Mouse (Mus musculus) forebrain, embryonic 14.5 days (tissue): Measurements from ENCODE around the gene Cnst. TPM values are rescaled to one million over a fixed set of nuclear protein-coding genes. Genes with fewer than 3 reads are reported as not detected.
"Not testable (repeated sequence)": the region's sequence is repeated elsewhere in the genome, so short reads cannot be mapped to it uniquely, and the experiment has no call there.

Source experiments
- ATAC-seq: fragments of 200-750 bp; cut with Nextera tagmentation; 2 replicates; pipeline ENCODE4 v1.8.0; 2017; ENCODE audit warnings: mild to moderate bottlenecking, moderate library complexity
- DNase-seq: peaks from one replicate; pipeline ENCODE4 v3.0.0-alpha.2; 2015; ENCODE audit warnings: low spot score
- H3K27ac ChIP-seq: fragments of 300-500 bp; sonication (generic); 2 replicates; pipeline ENCODE4 v1.5.1; 2014; ENCODE audit warnings: low read depth, mild to moderate bottlenecking, control low read depth, low read length, moderate library complexity
- H3K27me3 ChIP-seq: fragments of 300-500 bp; sonication (generic); replicated peaks from 2 replicates; pipeline ENCODE4 v1.6.1; 2014; ENCODE audit warnings: low read length, control low read depth, mixed read lengths; ENCODE audit not compliant: control insufficient read depth, insufficient read depth
- H3K36me3 ChIP-seq: fragments of 300-500 bp; sonication (generic); 2 replicates; pipeline ENCODE4 v1.6.1; 2014; ENCODE audit warnings: low read length, control low read depth; ENCODE audit not compliant: control insufficient read depth, insufficient read depth
- H3K4me1 ChIP-seq: fragments of 300-500 bp; sonication (generic); 2 replicates; pipeline ENCODE4 v1.6.1; 2014; ENCODE audit warnings: antibody characterized with exemption, low read length, control low read depth; ENCODE audit not compliant: control insufficient read depth, insufficient read depth
- H3K4me2 ChIP-seq: fragments of 300-500 bp; sonication (generic); 2 replicates; pipeline ENCODE4 v1.6.1; 2014; ENCODE audit warnings: mild to moderate bottlenecking, control low read depth, low read length
- H3K4me3 ChIP-seq: fragments of 300-500 bp; sonication (generic); 2 replicates; pipeline ENCODE4 v1.5.1; 2014; ENCODE audit warnings: low read depth, low read length, control low read depth
- H3K9ac ChIP-seq: fragments of 300-500 bp; sonication (generic); 2 replicates; pipeline ENCODE4 v1.6.1; 2014; ENCODE audit warnings: mild to moderate bottlenecking, low read length, control low read depth, moderate library complexity
- H3K9me3 ChIP-seq: fragments of 300-500 bp; sonication (generic); replicated peaks from 2 replicates; pipeline ENCODE4 v1.6.1; 2016; ENCODE audit warnings: low read length, control low read depth, mixed read lengths; ENCODE audit not compliant: control insufficient read depth
- WGBS: fragments of 180-500 bp; shearing (Covaris S2); extraction: QIAGEN DNeasy Blood & Tissue Kit; methylation state at CpG from one replicate; pipeline ENCODE4 v1.1.7; 2014; 5-methylcytosine and 5-hydroxymethylcytosine counted together
- polyA plus RNA-seq: library from polyadenylated mRNA; unstranded; fragments of >200 nt; fragmentation: Nextera tagmentation; extraction: Ambion mirVana; gene quantifications from 2 replicates; pipeline ENCODE4 v1.2.1, GENCODE M21; 2014

The Cnst gene
- polyA plus RNA-seq, 1 experiment from 2014 or later, result 23.3 TPM

DNA sequence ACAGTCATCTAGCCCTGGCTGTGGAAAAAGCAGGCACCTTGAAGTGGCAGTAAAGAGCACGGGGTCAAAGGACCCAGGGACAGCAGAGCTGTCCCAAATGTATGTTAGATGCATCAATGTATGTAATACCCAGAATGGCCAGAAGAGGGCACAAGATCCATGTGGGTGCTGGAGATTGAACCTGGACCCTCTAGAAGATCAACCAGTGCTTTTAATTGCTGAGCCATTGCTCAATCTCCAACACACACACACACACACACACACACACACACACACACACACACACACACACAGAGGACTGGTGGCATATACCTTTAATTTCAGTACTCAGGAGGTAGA is 87.2 kb downstream of the Cnst start:
- Histone ChIP-seq H3K9ac (no peak overlapping the region), H3K4me1 (no peaks in the 10 kb centered on the region), H3K9me3 (no peaks in the 10 kb centered on the region), H3K4me3 (no peak overlapping the region), H3K36me3 (no peaks in the 10 kb centered on the region), H3K27me3 (no peaks in the 10 kb centered on the region), H3K27ac (no peak overlapping the region), H3K4me2 (no peak overlapping the region)
- ATAC-seq (no peak), DNase-seq (peak; percentile 37)
- 33% methylated on average over 1 of the region's 1 CpGs for WGBS

DNA sequence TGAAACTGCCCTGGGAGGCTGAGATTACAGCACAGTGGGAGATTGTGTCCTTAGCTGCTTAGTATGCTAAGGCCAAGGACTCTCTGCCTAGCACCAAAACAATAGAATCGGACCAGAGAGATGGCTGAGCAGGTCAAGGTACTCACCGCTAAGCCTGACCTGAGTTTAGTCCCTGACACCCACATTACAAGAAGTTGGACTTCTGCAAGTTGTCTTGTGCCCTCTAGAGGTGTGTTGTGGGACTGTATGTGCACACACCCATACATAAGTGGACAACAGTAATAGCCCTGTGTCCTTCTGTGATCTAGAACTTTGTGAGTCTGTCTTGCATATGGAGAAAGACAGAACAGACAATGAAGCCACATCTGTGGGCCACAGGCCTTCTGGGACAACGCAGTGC is 88.0 kb downstream of the Cnst start:
- no peak for ATAC-seq
- Histone ChIP-seq H3K9me3 (no peaks in the 10 kb centered on the region), H3K36me3 (no peaks in the 10 kb centered on the region), H3K4me2 (no peak overlapping the region), H3K4me3 (no peak overlapping the region), H3K4me1 (no peaks in the 10 kb centered on the region), H3K27ac (no peak overlapping the region), H3K9ac (no peak overlapping the region), H3K27me3 (no peaks in the 10 kb centered on the region)
- DNase-seq, result no peak
- WGBS, result 84% methylated on average over 3 of the region's 3 CpGs

DNA sequence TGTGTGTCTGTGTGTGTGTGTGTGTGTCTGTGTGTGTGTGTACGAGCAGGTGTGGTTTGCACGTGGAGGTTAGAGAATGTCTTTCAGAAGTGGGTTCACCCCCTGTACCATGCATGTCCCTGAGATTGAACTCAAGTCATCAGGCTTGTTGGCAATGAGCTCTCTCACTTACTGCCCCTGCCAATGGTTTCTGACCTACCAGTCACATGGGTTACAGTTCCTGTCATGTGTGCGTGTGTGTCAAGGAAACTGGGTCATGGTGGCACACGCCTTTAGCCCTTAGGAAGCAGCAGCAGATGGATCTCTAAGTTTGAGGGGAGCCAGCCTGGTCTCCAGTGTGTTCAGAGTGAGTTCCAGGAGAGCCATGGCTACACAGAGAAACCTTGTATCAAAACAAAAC is 96.6 kb downstream of the Cnst start:
- Histone ChIP-seq H3K4me3 (no peak overlapping the region), H3K9ac (no peak overlapping the region), H3K9me3 (no peaks in the 10 kb centered on the region), H3K4me2 (no peak overlapping the region), H3K27me3 (no peaks in the 10 kb centered on the region), H3K36me3 (no peaks in the 10 kb centered on the region), H3K4me1 (0 out of 2 replicates have a peak, but pooled peaks cover 2% of the 10 kb centered on the region), H3K27ac (no peak overlapping the region)
- DNase-seq, result no peak
- 77% methylated on average over 4 of the region's 4 CpGs for WGBS
- no peak for ATAC-seq

DNA sequence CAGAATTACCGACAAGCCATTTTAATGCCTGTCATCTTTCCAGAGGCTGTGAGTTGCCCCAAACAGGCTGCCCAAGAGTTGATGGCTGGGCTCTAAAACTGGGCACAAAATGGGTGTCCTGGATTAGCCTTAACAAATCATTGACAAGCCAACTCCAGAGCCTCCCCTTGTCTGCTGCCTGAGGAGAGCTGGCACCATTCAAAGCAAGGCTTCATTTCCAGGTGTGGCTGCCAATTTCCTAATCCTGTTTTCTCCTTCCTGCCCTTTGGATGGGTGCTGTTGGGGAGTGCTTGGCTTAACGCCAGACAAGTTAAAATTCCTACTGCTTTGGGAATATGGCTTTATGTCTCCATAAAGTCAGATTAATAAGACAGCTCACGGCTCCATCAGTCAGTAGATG is 98.0 kb downstream of the Cnst start:
- Histone ChIP-seq H3K4me2 (no peak overlapping the region), H3K4me1 (0 out of 2 replicates have a peak, but pooled peaks cover 2% of the 10 kb centered on the region), H3K27me3 (no peaks in the 10 kb centered on the region), H3K4me3 (no peak overlapping the region), H3K9ac (no peak overlapping the region), H3K27ac (no peak overlapping the region), H3K9me3 (no peaks in the 10 kb centered on the region), H3K36me3 (no peaks in the 10 kb centered on the region)
- 73% methylated on average over 3 of the region's 3 CpGs for WGBS
- peak; percentile 14 for DNase-seq
- no peak for ATAC-seq

DNA sequence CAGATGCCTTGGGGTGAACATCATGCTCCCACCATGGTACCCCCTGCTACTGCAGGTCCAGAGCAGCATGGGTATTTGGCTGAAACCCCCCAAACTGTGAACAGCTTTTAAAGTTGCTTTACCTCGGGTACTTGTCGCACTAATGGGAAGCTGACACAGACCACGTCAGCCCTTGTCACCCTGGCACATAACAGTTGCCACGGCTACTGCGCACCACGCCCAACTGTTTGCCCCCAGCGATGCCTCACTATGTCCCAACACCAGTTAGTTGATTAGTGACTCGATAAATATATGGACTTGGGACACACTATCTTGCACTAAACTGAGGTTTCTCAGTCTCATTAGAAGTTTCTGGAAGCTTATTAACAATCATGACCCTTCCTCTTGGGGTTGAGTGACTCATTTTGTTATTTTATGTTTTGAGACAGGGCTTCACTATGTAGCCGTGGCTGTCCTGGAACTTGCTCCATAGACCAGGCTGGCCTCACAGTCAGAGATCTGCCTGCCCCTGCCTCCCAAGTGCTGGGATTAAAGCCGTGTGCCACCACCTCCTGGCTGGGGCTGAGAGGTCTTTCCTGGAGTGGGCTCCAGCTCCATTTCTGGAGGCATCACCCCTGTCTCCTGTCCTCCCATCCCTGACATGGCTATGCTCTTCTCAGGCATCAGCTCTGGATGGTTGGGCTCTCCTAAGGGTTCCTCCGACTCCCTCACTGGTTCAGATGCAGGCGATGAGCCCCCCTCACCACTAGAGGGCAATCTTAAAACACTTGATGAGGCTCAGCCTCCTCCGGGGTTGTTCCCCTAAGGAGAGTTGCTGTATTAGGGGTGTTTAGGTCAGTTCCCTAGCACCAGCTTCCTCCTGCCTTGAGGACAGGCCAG is 99.2 kb downstream of the Cnst start:
- Histone ChIP-seq H3K36me3 (no peaks in the 10 kb centered on the region), H3K27ac (no peak overlapping the region), H3K4me2 (peak overlapping the region; percentile 26), H3K9ac (0 out of 2 replicates have a peak overlapping the region, but pooled peaks have one; percentile 10), H3K4me3 (no peak overlapping the region), H3K9me3 (no peaks in the 10 kb centered on the region), H3K4me1 (0 out of 2 replicates have a peak, but pooled peaks cover 2% of the 10 kb centered on the region), H3K27me3 (no peaks in the 10 kb centered on the region)
- DNase-seq, result peak; percentile 90
- WGBS, result 61% methylated on average over 13 of the region's 13 CpGs
- ATAC-seq, result peak; percentile 90

DNA sequence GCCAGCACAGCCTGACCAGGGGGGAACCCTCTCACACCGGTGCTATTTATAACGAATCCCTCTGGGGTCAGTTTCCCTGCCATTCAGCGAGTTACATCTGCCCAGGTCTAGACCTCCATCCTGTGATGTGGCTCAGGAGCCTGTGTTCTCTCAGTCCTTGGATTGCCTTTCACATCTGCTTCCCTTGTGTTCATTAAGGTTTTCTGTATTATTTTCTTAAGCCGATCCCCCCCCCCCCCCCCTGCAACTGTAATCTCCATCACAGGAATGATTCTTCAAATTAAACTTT is 99.8 kb downstream of the Cnst start:
- Histone ChIP-seq H3K4me3 (no peak overlapping the region), H3K4me1 (0 out of 2 replicates have a peak, but pooled peaks cover 2% of the 10 kb centered on the region), H3K9me3 (no peaks in the 10 kb centered on the region), H3K27ac (no peak overlapping the region), H3K27me3 (no peaks in the 10 kb centered on the region), H3K36me3 (no peaks in the 10 kb centered on the region), H3K9ac (0 out of 2 replicates have a peak overlapping the region, but pooled peaks have one; percentile 10), H3K4me2 (peak overlapping the region; percentile 26)
- ATAC-seq (no peak), DNase-seq (no peak)
- 16% methylated on average over 4 of the region's 4 CpGs for WGBS

DNA sequence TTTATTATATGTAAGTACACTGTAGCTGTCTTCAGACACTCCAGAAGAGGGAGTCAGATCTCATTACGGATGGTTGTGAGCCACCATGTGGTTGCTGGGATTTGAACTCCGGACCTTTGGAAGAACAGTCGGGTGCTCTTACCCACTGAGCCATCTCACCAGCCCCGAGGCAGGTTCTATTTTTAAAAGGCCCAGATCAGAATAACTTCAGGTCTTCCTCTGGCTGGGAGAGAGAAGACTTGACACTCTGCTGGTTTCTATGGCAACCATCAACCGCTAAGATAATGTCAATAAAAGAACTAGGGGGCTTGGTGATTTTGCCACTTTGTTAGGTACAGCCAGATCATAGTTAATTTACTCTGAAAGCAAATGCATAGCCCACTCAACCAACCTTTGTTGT is 102.5 kb downstream of the Cnst start:
- H3K27me3 ChIP-seq, H3K4me2 ChIP-seq, H3K36me3 ChIP-seq, H3K27ac ChIP-seq, H3K4me1 ChIP-seq, ATAC-seq, H3K9ac ChIP-seq, H3K4me3 ChIP-seq, H3K9me3 ChIP-seq: not testable (repeated sequence)
- WGBS, result 74% methylated on average over 4 of the region's 5 CpGs
- peak; percentile 40 for DNase-seq

DNA sequence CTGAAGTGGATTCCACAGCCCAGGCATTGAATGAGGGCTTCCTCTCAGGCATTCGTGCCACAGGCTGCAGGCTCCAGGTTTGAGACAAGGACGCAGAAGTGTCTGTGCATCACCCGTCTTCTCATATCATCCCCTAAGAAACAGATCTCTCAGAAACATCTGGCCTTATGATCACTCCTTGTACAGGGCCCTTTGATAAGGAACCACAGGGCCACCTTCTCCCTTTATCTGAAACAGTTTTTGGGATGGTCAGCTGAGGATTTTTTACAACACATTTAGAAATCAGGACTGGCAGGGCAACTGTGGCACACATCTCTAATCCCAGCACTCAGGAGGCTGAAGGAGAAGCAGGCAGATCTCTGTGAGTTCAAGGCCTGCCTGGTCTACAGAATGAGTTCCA is 103.2 kb downstream of the Cnst start:
- no peak for ATAC-seq
- WGBS, result 86% methylated on average over 3 of the region's 3 CpGs
- H3K4me3 ChIP-seq, result no peak overlapping the region
- H3K27me3 ChIP-seq, result no peaks in the 10 kb centered on the region
- H3K4me2 ChIP-seq, result no peak overlapping the region
- DNase-seq, result no peak
- H3K9ac ChIP-seq, result no peak overlapping the region
- H3K4me1 ChIP-seq, result no peaks in the 10 kb centered on the region
- no peak overlapping the region for H3K27ac ChIP-seq
- no peaks in the 10 kb centered on the region for H3K9me3 ChIP-seq
- H3K36me3 ChIP-seq, result no peaks in the 10 kb centered on the region

DNA sequence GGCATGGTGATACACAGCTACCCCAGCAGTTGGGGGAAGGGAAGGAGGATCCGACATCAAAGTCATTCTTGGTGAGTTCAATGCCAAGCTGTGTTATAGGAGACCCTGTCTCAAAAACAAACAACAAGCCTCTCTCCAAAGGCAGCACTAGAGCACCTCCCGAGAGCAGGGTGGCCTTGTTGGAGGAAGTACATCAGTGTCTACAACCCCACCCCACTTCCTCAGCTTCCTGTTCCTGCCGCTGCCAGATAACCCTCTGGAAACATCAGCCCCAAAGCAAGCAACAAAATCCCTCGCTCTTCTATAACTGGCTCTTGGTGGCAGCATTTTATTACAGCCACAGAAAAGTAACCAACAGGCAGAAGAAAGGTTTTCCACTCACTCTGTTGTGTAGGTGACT is 104.1 kb downstream of the Cnst start:
- H3K4me1 ChIP-seq, result no peaks in the 10 kb centered on the region
- ATAC-seq, result no peak
- no peak overlapping the region for H3K9ac ChIP-seq
- no peak overlapping the region for H3K27ac ChIP-seq
- WGBS, result 90% methylated on average over 4 of the region's 4 CpGs
- H3K4me3 ChIP-seq, result no peak overlapping the region
- no peaks in the 10 kb centered on the region for H3K9me3 ChIP-seq
- no peak for DNase-seq
- H3K27me3 ChIP-seq, result no peaks in the 10 kb centered on the region
- no peaks in the 10 kb centered on the region for H3K36me3 ChIP-seq
- no peak overlapping the region for H3K4me2 ChIP-seq
